Mouse (Mus musculus) adrenal gland, postnatal 25 days (tissue): ENCODE measurements around the gene Dnase1l2. TPM values are rescaled to one million over a fixed set of nuclear protein-coding genes. Genes with fewer than 3 reads are reported as not detected.
"Not testable (repeated sequence)": the region's sequence is repeated elsewhere in the genome, so short reads cannot be mapped to it uniquely, and the experiment has no call there.

Experiments
- DNase-seq: peaks from one replicate; pipeline ENCODE4 v3.0.0; 2021; ENCODE audit warnings: mixed read lengths
- total RNA-seq: library from RNA; stranded (reverse); gene quantifications from 2 replicates; pipeline ENCODE4 v1.2.3, GENCODE M21; 2021

Dnase1l2 gene
- total RNA-seq, 1 experiment from 2014 or later = 3.5 TPM

DNA sequence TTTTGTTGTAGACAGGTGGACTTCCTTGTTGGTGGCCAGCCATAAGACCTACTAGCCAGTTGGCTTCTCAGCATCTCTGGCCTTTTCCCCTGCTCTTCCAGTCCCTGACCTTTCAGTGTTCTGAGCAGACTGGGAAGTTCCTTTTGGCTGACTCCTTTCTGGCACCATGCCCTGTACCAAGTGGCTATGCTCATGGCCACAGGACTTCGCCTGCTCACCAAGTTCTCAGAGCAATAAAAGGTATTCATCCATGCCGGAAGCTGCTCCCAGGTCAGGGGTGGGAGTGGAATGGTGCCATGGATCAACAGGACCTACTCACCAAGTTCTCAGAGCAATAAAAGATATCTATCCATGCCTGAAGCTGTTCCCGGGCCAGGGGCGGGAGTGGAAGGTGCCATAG is 29.6 kb upstream of the Dnase1l2 start:
- DNase-seq = peak; percentile 74

DNA sequence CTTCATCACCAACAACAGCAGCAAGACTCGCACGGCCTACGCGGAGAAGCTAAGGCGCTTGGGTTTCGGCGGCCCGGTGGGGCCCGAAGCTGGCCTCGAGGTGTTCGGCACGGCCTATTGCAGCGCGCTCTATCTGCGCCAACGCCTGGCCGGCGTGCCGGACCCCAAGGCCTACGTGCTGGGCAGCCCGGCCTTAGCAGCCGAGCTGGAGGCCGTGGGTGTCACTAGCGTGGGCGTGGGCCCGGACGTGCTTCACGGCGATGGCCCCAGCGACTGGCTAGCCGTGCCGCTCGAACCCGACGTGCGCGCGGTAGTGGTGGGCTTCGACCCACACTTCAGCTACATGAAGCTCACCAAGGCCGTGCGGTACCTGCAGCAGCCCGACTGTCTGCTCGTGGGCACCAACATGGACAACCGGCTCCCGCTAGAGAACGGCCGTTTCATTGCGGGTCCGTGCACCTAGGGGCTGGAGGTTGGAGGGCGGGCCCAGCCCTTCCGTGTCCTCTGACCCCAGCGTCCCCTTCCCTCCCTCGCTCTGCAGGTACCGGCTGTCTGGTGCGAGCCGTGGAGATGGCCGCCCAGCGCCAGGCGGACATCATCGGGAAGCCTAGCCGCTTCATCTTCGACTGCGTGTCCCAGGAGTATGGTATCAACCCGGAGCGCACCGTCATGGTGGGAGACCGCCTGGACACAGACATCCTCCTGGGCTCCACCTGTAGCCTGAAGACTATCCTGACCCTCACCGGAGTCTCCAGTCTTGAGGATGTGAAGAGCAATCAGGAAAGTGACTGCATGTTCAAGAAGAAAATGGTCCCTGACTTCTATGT is 28.0 kb upstream of the Dnase1l2 start:
- peak; percentile 42 for DNase-seq

DNA sequence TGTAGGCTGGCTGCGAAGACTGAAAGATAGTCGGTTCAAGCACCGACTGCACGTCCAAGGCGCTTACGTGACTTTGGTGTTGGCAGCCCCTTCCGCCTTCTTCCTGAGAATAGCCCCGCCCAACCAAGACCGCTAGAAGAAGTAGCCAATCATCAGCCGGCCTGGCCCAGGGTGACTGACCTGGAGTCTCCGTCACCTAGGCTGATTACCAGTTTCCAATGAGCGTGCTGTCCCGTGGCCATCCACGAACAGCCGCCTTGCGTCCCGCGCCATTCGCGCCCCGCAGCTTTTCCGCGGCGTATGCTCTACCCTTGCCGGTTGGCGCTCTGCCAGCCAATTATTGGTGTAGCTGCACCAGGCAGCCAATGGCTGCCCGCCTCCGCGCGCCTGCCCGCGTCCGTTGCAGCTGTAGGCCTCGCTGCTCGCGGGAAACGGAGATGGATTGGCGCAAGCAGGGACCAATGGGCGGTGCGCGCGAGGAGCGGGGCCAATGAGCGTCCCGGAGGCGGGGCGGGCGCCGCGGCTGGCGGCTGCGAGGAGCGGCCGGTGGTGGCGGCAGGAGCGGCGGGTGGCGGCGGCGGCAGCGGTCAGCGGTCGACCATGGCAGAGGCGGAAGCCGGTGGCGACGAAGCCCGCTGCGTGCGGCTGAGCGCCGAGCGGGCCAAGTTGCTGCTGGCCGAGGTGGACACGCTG is 27.2 kb upstream of the Dnase1l2 start, which contains the start of the genes E4f1 and Pgp:
Gene E4f1, minus strand, starts transcription at position 404 of the 693 bp plus-strand sequence.
Gene Pgp, plus strand, starts transcription at position 483 of the 693 bp plus-strand sequence.
- peak; percentile 99 for DNase-seq

DNA sequence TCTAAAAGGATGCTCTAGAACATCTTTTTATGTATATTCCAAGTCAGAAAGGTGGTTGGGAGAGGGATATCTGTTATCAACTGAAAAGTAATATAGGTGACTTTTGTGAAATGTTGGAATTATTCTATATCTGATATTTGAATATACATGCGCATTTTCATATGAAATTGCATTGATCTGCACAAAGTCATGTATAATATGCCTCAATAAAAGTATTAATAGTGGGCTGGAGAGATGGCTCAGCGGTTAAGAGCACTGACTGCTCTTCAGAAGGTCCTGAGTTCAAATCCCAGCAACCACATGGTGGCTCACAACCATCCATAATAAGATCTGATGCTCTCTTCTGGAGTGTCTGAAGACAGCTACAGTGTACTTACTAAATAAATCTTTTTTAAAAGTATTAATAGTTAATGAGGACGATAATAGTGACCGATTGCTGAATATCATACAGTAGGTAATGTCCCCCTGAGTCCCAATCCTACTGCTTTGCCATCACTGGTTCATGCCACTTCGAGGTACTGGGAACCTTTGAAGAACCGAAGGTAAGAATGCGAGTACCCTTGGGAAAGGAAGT is 26.5 kb upstream of the Dnase1l2 start:
- DNase-seq = no peak

DNA sequence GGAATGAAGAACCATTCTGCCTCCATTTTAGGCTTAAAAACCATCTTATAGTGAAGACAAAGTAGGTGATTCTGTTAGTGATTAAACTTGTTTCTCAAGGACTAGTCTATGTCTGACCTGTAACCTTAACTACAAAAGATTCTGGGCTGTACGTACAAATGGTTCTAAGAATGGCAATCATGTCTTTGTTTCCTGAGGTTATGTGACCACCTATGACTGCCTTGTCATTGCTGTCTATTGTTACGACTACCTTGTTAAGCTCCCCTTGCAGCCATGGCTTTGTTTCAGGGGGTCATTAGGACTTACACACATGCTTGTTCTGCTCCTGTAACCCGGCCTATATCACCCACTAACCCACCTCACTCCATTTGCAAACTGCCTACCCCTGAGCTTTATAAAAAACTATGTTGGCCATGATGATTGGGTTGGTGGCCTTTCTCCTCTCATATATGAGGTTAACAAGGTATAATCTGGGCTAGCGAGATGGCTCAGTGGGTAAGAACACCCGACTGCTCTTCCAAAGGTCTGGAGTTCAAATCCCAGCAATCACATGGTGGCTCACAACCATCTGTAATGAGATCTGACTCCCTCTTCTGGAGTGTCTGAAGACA is 25.8 kb upstream of the Dnase1l2 start:
- DNase-seq = no peak

DNA sequence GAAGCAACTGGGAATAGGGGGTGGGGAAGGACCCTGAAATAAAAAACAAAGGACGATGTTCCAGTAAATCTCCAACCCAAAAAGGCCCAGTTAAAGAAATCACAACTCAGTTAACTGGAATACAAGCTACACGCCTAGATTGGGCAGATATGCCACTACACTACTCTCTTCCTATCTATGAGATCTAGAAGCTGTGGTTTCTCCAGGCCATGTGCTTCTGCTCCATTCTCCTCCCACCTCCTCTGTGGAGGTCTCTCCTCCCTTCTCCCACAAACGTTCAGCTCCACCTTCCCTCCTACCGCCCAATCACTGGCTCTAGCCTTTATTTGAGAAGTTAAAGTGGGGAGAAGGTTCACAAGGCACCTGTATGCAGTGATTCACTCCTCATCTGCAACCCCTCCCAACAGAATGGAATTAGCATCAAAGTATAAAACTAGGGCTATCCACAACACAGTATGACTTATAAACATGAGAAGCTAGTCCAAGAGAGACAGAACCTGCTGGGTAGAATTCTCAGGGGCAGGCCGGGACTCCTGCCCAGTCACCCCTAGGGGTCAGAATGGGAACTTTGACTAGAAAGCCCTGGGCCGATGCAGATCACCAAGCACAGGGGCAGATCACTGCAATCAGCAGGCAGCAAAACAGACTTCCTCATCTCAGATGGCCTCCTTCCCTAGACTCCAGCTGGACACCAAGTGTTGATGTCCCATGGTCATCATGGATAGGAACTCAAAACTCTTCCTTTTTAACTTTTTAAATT is 20.6 kb upstream of the Dnase1l2 start:
- no peak for DNase-seq

DNA sequence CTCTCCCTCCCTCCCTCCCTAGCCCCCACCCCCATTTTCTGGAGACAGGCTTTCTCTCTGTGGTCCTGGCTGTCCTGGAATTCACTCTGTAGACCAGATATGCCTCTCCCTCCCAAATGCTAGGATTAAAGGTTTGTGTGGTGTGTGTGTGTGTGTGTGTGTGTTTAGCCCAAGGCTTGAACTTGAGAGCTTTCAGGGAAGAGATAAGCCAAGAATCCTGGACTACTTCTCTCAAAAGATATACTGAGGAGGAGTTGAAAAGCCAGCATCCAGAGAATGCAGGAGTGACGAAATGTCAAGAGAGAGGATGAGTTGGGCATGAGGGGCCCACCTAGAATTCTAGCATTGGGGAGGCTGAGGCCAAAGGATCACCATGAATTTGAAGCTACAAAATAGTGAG is 20.0 kb upstream of the Dnase1l2 start:
- DNase-seq = no peak

DNA sequence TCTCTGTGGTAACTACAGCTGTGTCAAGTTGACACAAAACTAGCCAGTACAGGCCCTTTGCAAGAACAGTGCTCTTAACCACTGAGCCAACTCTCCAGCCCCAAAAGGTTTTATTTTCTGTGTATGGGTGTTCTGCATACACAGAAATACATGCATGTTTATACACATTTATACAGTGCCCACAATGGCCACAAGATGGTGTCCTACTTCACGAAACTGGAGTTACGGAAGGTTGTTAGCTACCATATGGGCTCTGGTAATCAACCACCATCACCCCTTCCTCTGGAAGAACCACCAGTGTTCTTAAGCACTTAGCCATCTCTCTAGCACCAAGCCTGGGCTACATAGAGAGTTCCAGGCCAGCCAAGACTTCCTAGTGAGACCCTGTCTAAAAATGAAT is 18.7 kb upstream of the Dnase1l2 start:
- no peak for DNase-seq

DNA sequence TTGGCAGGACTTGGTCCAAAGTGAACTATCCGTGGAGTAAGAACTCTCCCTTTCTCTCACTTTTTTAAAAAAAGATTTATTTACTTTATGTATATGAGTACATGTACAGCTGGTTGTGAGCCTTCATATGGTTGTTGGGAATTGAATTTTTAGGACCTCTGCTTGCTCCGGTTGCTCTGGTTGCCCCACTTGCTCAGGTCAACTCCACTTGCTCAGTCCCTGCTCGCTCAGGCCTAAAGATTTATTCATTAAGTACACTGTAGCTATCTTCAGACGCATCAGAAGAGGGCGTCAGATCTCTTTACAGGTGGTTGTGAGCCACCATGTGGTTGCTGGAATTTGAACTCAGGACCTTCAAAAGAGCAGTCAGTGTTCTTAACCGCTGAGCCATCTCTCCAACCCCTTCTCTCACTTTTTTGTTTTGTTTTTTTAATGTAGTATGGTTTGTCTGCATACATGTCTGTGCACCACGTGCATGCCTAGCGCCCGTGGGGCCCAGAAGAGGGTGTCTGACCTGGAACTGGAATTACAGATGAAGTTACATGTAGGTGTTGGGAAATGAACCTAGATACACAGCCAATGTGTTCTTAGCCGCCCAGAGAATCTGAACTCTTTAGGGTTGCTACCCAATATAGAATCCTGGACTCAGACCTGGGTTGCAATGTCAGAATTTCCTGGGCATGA is 12.8 kb upstream of the Dnase1l2 start:
- DNase-seq = not testable (repeated sequence)

DNA sequence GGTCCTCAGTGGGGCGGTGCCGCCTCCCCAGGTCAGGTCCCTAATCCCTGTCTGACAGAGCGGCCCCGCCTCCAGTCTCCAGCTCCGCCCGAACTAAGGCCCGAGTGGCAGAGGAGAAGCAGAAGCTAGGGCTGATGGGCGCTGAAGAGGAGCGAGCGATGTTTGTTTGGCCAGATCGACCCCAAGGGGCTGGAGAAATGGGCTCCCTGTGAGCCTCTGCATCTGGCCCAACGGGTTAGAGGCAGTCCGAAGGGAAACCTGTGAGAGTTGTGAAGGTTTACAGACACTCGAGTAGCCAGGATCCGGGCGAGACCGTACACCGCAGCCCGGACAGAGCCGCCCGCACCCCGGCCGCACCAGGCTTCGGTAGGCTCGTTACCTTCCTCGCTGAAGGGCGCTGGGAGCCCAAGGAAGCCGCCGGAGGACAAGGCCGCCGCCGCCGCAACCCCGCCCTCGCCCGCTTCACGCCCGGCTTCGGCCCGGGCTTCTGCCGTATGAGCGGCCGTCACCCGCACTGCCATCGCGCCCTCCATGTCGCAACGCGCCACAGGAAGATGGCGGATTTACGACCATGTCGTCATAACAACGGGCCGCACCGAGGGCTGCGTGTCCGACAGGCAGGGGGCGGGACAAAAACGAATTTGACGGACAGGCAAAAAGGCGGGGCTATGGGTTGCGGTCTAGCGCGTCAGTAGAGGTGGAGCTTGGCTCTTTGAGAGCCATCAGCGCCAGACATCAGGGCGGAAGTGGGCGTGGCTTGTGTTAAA is 12.0 kb upstream of the Dnase1l2 start:
- peak; percentile 98 for DNase-seq

DNA sequence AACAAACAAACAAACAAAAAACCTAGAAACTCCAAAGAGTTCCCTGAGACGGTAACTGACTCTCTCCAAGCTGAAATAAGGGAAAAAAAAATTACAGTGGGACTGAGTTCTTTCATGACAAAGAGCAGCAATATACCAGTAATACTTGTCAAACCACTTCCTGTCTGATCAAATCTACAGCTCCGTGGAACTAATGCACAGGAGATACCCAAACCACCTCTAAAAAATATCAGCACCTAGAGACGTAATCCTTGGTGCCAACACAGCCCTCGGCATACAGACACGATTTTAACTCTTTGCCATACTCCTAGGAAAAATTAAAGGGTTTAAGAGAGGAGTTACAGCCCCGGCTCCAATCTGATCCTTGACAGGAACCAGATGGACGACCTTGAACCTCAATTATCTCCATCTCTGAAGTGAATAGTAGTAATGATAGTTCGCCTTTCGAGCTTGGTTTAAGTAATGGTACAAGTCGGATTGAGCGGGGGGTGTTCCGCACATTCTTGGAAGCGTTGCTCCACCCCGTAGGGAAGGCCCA is 11.4 kb upstream of the Dnase1l2 start:
- DNase-seq = no peak

DNA sequence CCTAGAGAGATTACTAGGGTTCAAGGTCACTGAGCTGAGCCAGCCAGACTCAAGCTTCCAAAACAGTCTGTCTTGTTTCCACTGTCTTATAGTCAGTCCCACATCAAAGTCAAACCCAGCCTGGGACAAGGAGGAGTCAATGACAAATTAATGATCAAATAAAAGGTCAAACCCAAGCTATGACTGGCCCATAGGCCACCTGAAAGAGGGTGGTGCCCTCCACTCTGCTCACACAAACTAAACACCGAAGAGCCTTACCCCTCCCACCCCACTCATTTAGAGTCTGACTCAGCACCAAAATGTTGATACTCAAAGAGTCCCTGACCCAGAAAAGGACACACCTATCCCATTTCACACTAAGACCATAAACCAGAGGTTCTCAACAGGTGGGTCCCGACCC is 10.5 kb upstream of the Dnase1l2 start:
- no peak for DNase-seq

DNA sequence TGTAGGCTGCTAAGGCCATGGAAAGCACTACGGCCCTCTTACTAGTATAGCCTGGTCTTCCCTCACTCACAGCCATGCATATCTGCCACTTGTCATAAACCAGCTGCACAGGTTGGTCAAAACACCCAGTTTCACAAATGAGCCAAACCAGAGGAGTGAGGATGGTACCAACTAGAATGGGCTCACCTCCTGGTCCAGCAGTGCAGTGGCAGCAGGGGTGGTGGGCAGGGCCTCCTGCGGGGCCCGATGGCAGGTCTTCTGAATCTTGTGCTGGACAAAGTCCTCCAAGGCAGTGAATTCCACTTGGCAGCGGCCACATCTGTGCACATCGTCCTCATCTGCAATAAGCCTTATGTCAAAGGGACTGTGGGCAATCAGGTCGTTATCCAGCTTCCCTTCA is 8.3 kb upstream of the Dnase1l2 start:
- DNase-seq = no peak

DNA sequence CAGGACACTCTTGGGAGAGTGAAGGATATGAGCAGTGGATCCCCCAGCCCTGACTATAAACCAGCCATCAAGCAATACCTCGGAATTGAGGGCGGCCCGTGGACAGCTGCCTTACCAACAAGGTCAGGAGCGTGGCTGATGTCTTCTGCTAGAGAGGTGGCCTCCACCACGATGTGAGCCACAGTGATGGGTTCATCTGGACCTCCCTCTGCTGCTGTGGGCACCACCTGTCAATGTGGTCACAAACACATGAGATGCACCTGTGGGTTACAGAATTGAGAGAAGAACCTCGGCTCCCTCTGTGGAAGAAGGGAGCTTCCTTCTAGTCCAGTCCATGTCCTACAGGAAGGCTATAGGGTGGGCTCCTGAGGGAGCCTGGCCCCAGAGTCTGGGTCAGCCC is 6.6 kb upstream of the Dnase1l2 start:
- no peak for DNase-seq

DNA sequence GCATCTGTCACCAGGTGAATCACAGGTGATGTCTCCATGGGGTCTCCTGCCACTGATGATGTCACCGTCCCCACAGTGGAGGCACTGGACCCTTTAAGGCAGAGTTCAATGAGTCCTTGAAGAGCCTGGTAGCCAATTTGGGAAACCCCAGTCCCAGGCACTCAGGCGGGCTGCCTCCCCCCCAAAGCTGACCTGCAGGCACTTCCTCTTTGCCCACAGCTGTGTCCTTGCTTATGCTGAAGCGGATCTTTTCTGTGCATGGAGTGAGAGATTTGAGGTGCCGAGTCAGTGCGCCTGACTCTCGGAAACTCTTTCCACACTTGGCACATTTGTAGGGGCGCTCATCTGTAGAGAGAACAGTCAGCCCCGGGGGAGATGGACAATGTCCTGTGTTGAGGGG is 3.7 kb upstream of the Dnase1l2 start:
- DNase-seq = no peak

DNA sequence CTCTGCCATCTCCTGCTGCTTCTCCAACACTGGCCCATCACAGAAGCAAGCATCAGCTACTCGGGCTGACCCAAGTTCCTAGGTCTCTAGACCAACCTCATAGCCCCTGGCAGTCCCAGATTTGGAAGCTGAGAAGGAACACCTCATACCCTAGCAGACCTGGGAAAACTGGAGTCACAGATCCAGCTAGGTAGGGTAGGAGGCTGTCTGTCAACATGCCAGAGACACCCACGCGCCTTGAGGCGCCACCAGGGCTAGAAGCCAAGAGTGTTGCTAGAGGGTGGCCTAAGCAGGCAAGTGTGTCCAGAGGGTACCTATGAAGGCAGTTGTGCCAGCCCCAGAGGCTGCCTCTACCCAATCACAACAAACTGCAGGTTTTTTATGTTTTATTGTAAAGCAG is 504 bp upstream of the Dnase1l2 start:
- DNase-seq = no peak

DNA sequence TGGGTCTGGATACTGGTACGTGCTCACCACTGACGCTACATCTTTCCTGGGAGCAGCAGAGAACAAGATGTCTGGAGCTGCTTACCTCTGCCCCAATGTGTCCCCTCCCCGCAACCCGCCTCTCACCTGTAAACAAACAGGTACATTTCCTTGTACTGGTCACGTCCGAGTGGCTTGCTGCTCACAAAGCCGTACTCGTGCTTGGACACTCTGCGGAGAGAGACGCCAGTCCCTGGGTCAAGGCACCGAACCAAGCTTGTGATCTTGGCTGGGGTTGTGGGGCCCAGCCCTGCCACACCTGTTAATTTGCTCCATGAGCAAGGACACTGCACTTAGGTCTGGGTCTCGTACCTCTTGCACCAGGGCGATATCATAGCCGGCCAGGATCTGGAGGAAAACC is 798 bp downstream of the Dnase1l2 start:
- no peak for DNase-seq

DNA sequence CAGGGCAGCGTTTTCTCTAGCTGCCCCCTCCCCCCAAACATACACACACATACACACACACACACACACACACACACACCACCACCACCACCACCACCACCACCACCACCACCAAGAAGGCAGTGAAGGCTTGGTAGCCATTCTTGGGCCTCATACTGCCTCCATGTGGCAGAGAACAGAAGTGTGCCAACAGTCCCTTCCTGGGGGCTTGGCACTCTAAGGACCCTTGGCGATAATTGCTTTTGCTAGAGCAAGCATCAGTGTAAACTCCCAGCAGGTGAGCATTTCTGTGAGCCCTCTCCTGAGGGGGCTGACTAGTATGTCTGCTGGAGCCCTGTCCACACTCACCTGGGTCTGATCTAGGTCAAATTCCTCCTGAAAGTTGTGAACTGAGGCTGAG is 1.8 kb downstream of the Dnase1l2 start:
- DNase-seq = no peak

DNA sequence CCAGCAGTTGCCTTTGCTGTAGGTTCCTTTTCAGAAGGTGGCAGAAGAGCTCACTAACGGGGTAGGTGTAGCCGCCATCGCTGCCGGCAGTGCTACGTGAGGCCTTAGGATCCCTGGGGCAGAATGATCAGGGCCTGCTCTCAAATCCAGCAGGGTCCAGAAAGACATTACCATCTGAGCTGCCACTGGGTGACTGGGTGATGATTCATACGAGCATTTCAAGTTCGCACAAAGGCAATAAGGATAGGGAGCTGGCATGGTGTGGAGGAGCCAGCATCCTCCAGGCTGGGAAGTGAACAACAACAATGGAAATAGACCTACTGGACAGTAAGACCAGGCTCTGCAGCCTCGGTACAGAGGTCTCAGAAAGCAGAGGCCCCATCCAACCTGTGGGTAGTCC is 2.5 kb downstream of the Dnase1l2 start:
- DNase-seq = no peak

DNA sequence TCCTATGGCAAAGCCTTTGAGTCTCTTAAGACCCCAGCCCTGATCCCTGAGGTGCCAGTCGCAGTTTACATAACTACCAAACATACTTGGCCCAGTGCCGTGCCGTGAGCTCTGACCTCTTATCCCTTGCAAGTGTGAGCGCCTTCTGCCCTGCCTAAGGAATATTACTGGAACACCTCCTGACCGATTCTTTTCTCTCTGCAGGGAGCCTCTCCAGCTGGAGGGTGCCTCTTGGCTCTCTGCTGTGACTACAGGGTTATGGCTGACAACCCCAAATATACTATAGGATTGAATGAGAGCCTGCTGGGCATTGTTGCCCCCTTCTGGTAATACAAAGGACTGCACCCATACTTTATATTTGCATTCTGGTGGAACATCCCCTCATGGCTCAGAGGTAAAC is 5.9 kb downstream of the Dnase1l2 start:
- DNase-seq = no peak
